In genomic region chr9:107659961-107660360, GRCm38 (mm10) we compare ENCODE assay signal across 12 mouse cellular contexts. TPM values are rescaled to one million over a fixed set of nuclear protein-coding genes. Genes with fewer than 3 reads are reported as not detected.
A peak's percentile ranks its signal among the peaks of the same experiment; 100 is the strongest.
DNase-seq lines count a peak whose midpoint lies in the region; ATAC-seq and TF ChIP-seq lines count a peak whose summit lies in the region.
"Had no signal": no experiment of that assay in that cellular context is flagged by ENCODE, and none has a peak within 500 bp of the region (broad histone marks: within the 10 kb centered on the region; RNA-seq: fewer than 3 reads in every experiment).

No protein-coding gene starts in this region.

- no peaks in the 10 kb centered on the region for H3K9me3 ChIP-seq in hindbrain, embryonic 14.5 days (ENCODE audit: control insufficient read depth, low read length)
- H3K9me3 ChIP-seq in midbrain, postnatal 0 days (ENCODE audit: low read length): no peaks in the 10 kb centered on the region
- H3K9me3 ChIP-seq: megakaryocyte, embryonic 14.5 days had no signal

- ATAC-seq in hindbrain, embryonic 14.5 days (ENCODE audit: low FRiP score): no peak
- peak; percentile 22; the same call in 1 of the 2 replicates for ATAC-seq in midbrain, postnatal 0 days (ENCODE audit: low FRiP score)

- H3K27me3 ChIP-seq in cerebellum, adult 2 months (ENCODE audit: control insufficient read depth, insufficient read depth, low read length): no peaks in the 10 kb centered on the region
- no peaks in the 10 kb centered on the region for H3K27me3 ChIP-seq in hindbrain, embryonic 14.5 days (ENCODE audit: control insufficient read depth, insufficient read depth, low read length)
- H3K27me3 ChIP-seq in midbrain, postnatal 0 days (ENCODE audit: insufficient read depth, low read length): no peaks in the 10 kb centered on the region

- WGBS in cerebellum, adult 2 months: 43% methylated on average over 3 of the region's 3 CpGs
- whole genome bisulfite sequencing in hindbrain, embryonic 14.5 days: 75% methylated on average over 3 of the region's 3 CpGs
- 63% methylated on average over 3 of the region's 3 CpGs for WGBS in midbrain, postnatal 0 days

- H3K4me3 ChIP-seq in cerebellum, adult 2 months (replicated peaks; ENCODE audit: insufficient read depth, low read depth, low read length): no peak overlapping the region
- no peak overlapping the region for H3K4me3 ChIP-seq in hindbrain, embryonic 14.5 days (replicated peaks; ENCODE audit: low read length)
- H3K4me3 ChIP-seq in midbrain, postnatal 0 days (ENCODE audit: low read depth, low read length): no peak overlapping the region
- H3K4me3 ChIP-seq: megakaryocyte, embryonic 14.5 days had no signal

- no peaks in the 10 kb centered on the region for H3K4me1 ChIP-seq in cerebellum, adult 2 months (ENCODE audit: control insufficient read depth, insufficient read depth, low read length)
- H3K4me1 ChIP-seq in hindbrain, embryonic 14.5 days (replicated peaks; ENCODE audit: control insufficient read depth, insufficient read depth, low read length): peaks cover 8% of the 10 kb centered on the region
- peaks cover 8% of the 10 kb centered on the region; the same call in 1 of the 2 replicates for H3K4me1 ChIP-seq in midbrain, postnatal 0 days (ENCODE audit: insufficient read depth, low read length)

- DNase-seq in cerebellum, adult 2 months: peak in 1 of 2 experiments; percentile 51
- DNase-seq in cerebellum, adult 11-12 months: no peak
- peak; percentile 45 to 46 for DNase-seq in layer of hippocampus, postnatal 14 days (ENCODE audit: low spot score in 2 of 2)
- DNase-seq in layer of hippocampus, adult 9-10 months (ENCODE audit: low spot score): no peak
- DNase-seq in hindbrain, embryonic 14.5 days (ENCODE audit: low spot score): no peak
- peak; percentile 41 for DNase-seq in midbrain, postnatal 0 days (ENCODE audit: low spot score)
- DNase-seq in layer of hippocampus, postnatal 36 days: no peak
- no peak for DNase-seq in urinary bladder, adult 18-20 months (ENCODE audit: low spot score in 2 of 2)
- DNase-seq: kidney, postnatal 25 days; lung, embryonic 14.5 days had no signal

- no peak for TF ChIP-seq CTCF in cerebellum, adult 2 months (IDR thresholded peaks at IDR 0.05; ENCODE audit: borderline replicate concordance, insufficient read depth, low read depth, low read length)
- no peak for TF ChIP-seq CTCF in midbrain, postnatal 0 days (IDR thresholded peaks at IDR 0.05)

- H3K36me3 ChIP-seq in hindbrain, embryonic 14.5 days (replicated peaks; ENCODE audit: control insufficient read depth, insufficient read depth): no peaks in the 10 kb centered on the region
- no peaks in the 10 kb centered on the region for H3K36me3 ChIP-seq in midbrain, postnatal 0 days (ENCODE audit: insufficient read depth, low read length)

- no peak overlapping the region for H3K4me2 ChIP-seq in hindbrain, embryonic 14.5 days (replicated peaks)
- H3K4me2 ChIP-seq in midbrain, postnatal 0 days (ENCODE audit: low read depth, low read length, poor library complexity, severe bottlenecking): no peak overlapping the region
- H3K4me2 ChIP-seq: lung, embryonic 14.5 days had no signal

- no peak overlapping the region for H3K9ac ChIP-seq in hindbrain, embryonic 14.5 days
- H3K9ac ChIP-seq in midbrain, postnatal 0 days (replicated peaks; ENCODE audit: low read length, poor library complexity, severe bottlenecking): no peak overlapping the region
- H3K9ac ChIP-seq: lung, embryonic 14.5 days had no signal

- peak overlapping the region; percentile 32; the same call in 1 of the 2 replicates for H3K27ac ChIP-seq in cerebellum, adult 2 months (ENCODE audit: insufficient read depth, low read length)
- peak overlapping the region; percentile 11 for H3K27ac ChIP-seq in hindbrain, embryonic 14.5 days
- H3K27ac ChIP-seq in midbrain, postnatal 0 days (ENCODE audit: low read depth, low read length): peak overlapping the region; percentile 49; the same call in 1 of the 2 replicates

- TF ChIP-seq POLR2A in cerebellum, adult 2 months (IDR thresholded peaks at IDR 0.05; ENCODE audit: borderline replicate concordance, insufficient read depth, low read length): no peak

RNA-seq across cellular contexts. Expression of gene Slc38a3, which starts 9.4 kb away (rescaled TPM):
- 145 and 152 TPM in 2 replicates for polyA plus RNA-seq in cerebellum, adult 2 months (2012; rRNA removed)
- total RNA-seq in layer of hippocampus, postnatal 14 days (2021): 10 to 100 TPM; 83.3 to 98.4 TPM
- polyA plus RNA-seq in hindbrain, embryonic 14.5 days (2014; fragmentation: Nextera tagmentation; extraction: Ambion mirVana): 48.3 and 48.5 TPM in 2 replicates
- total RNA-seq in midbrain, postnatal 0 days (2014; rRNA removed): 70.0 and 94.5 TPM in 2 replicates
- polyA plus RNA-seq in midbrain, postnatal 0 days (2015; fragmentation: Nextera tagmentation; extraction: Ambion mirVana): 37.6 and 44.6 TPM in 2 replicates
- 10 to 100 TPM; 53.9 to 60.6 TPM for total RNA-seq in layer of hippocampus, postnatal 36 days (2021)
- total RNA-seq: neutrophil, adult 5-6 weeks had no signal

RNA-seq across cellular contexts. Expression of gene Gnat1, which starts 19.6 kb away (rescaled TPM):
- polyA plus RNA-seq in cerebellum, adult 2 months (2012; rRNA removed): 0.15 and 0.36 TPM in 2 replicates
- total RNA-seq in layer of hippocampus, postnatal 14 days (2021): under 1 TPM in 1 of 2 experiments, not detected in 1; 0.60 TPM
- 1.3 TPM in 2 replicates for polyA plus RNA-seq in hindbrain, embryonic 14.5 days (2014; fragmentation: Nextera tagmentation; extraction: Ambion mirVana)
- total RNA-seq in midbrain, postnatal 0 days (2014; rRNA removed): 0.52 and 0.55 TPM in 2 replicates
- 2.3 and 2.6 TPM in 2 replicates for polyA plus RNA-seq in midbrain, postnatal 0 days (2015; fragmentation: Nextera tagmentation; extraction: Ambion mirVana)
- not detected for total RNA-seq in layer of hippocampus, postnatal 36 days (2021)
- total RNA-seq: neutrophil, adult 5-6 weeks had no signal

RNA-seq across cellular contexts. Expression of gene Gnai2, which starts 24.8 kb away (rescaled TPM):
- 273 and 301 TPM in 2 replicates for polyA plus RNA-seq in cerebellum, adult 2 months (2012; rRNA removed)
- 100 to 1,000 TPM; 215 to 224 TPM for total RNA-seq in layer of hippocampus, postnatal 14 days (2021)
- 282 and 291 TPM in 2 replicates for polyA plus RNA-seq in hindbrain, embryonic 14.5 days (2014; fragmentation: Nextera tagmentation; extraction: Ambion mirVana)
- total RNA-seq in midbrain, postnatal 0 days (2014; rRNA removed): 224 and 241 TPM in 2 replicates
- polyA plus RNA-seq in midbrain, postnatal 0 days (2015; fragmentation: Nextera tagmentation; extraction: Ambion mirVana): 260 and 264 TPM in 2 replicates
- total RNA-seq in layer of hippocampus, postnatal 36 days (2021): 100 to 1,000 TPM; 195 to 208 TPM

RNA-seq across cellular contexts. Expression of gene Sema3f, which starts 50.3 kb away (rescaled TPM):
- 30.4 and 31.8 TPM in 2 replicates for polyA plus RNA-seq in cerebellum, adult 2 months (2012; rRNA removed)
- total RNA-seq in layer of hippocampus, postnatal 14 days (2021): 1 to 10 TPM; 4.3 to 4.8 TPM
- 17.5 and 17.7 TPM in 2 replicates for polyA plus RNA-seq in hindbrain, embryonic 14.5 days (2014; fragmentation: Nextera tagmentation; extraction: Ambion mirVana)
- total RNA-seq in midbrain, postnatal 0 days (2014; rRNA removed): 115 and 120 TPM in 2 replicates
- 13.5 and 14.1 TPM in 2 replicates for polyA plus RNA-seq in midbrain, postnatal 0 days (2015; fragmentation: Nextera tagmentation; extraction: Ambion mirVana)
- total RNA-seq in layer of hippocampus, postnatal 36 days (2021): 1 to 10 TPM; 4.3 to 4.6 TPM

RNA-seq across cellular contexts. Expression of gene Sema3b, which starts 50.9 kb away (rescaled TPM):
- polyA plus RNA-seq in cerebellum, adult 2 months (2012; rRNA removed): 3.9 and 6.4 TPM in 2 replicates
- 1 to 10 TPM; 2.0 to 4.9 TPM for total RNA-seq in layer of hippocampus, postnatal 14 days (2021)
- 4.2 and 4.5 TPM in 2 replicates for polyA plus RNA-seq in hindbrain, embryonic 14.5 days (2014; fragmentation: Nextera tagmentation; extraction: Ambion mirVana)
- total RNA-seq in midbrain, postnatal 0 days (2014; rRNA removed): 5.7 and 16.7 TPM in 2 replicates
- polyA plus RNA-seq in midbrain, postnatal 0 days (2015; fragmentation: Nextera tagmentation; extraction: Ambion mirVana): 4.0 and 5.1 TPM in 2 replicates
- 1 to 10 TPM; 1.7 to 2.2 TPM for total RNA-seq in layer of hippocampus, postnatal 36 days (2021)

Comparison
In these comparisons a context has a peak if more than half of its experiments do, and no peak if none do; other contexts are left out.
1. DNase-seq: peak in layer of hippocampus, postnatal 14 days (2 of 2) and midbrain, postnatal 0 days (single experiment); none in cerebellum, adult 11-12 months (single experiment), layer of hippocampus, adult 9-10 months (single experiment), hindbrain, embryonic 14.5 days (single experiment), layer of hippocampus, postnatal 36 days (0 of 2) and urinary bladder, adult 18-20 months (0 of 2).
2. Peak in every context shown above with its lines, with median percentiles within 50 percentile points of each other: H3K27ac ChIP-seq.